In the genomic region with DNA sequence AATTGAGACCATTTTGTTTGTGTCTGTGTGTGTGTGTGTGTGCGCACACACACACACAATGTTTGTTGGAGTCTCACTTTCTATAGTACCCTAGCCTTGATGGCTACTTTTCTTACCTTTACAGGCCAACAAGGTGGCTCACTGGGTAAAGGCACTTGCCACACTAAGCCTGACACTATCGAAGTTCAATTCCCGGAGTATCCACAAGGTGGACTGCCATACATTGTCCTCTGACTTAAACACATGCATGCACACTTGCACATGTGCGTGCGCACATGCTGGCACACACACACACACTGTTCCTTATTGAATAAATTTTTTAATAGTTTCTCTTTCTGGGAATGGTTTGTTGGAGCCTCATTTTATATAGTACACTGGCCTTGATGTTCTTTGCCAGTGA, we compare ENCODE assay signal across 20 mouse cellular contexts. TPM values are rescaled to one million over a fixed set of nuclear protein-coding genes. Genes with fewer than 3 reads are reported as not detected.
DNase-seq lines count a peak whose midpoint lies in the region; ATAC-seq and TF ChIP-seq lines count a peak whose summit lies in the region.
"Had no signal": no experiment of that assay in that cellular context is flagged by ENCODE, and none has a peak within 500 bp of the region (broad histone marks: within the 10 kb centered on the region; RNA-seq: fewer than 3 reads in every experiment).

No protein-coding gene starts in this region.

- H3K9me3 ChIP-seq in stomach, postnatal 0 days (ENCODE audit: control insufficient read depth, low read length) = no peaks in the 10 kb centered on the region
- H3K9me3 ChIP-seq: heart, embryonic 15.5 days; hindbrain, embryonic 13.5 days; limb, embryonic 15.5 days; neural tube, embryonic 12.5 days had no signal

- no peak for TF ChIP-seq POLR2A in heart, adult 2 months (IDR thresholded peaks at IDR 0.05; ENCODE audit: insufficient read depth, low read depth, low read length)
- TF ChIP-seq POLR2A in bone marrow, adult 2 months (IDR thresholded peaks at IDR 0.05; ENCODE audit: borderline replicate concordance, control insufficient read depth, low read depth, low read length) = no peak

- intact Hi-C loops in heart, adult 2 months (cut with DNase I) = no loop called here
- intact Hi-C loops in gastrocnemius, adult 2 months (cut with DNase I) = no loop called here

- no peaks in the 10 kb centered on the region for H3K36me3 ChIP-seq in heart, adult 2 months (ENCODE audit: control insufficient read depth, insufficient read depth, low read length)
- H3K36me3 ChIP-seq in stomach, postnatal 0 days (ENCODE audit: control insufficient read depth, insufficient read depth, low read length) = no peaks in the 10 kb centered on the region

- no peaks in the 10 kb centered on the region for H3K79me2 ChIP-seq in heart, adult 2 months (replicated peaks; ENCODE audit: control insufficient read depth, insufficient read depth, low read length)

- H3K4me1 ChIP-seq in heart, adult 2 months (ENCODE audit: control insufficient read depth, insufficient read depth, low read length) = no peaks in the 10 kb centered on the region
- H3K4me1 ChIP-seq in bone marrow, adult 2 months (ENCODE audit: control insufficient read depth, insufficient read depth, low read length) = no peaks in the 10 kb centered on the region
- no peaks in the 10 kb centered on the region for H3K4me1 ChIP-seq in stomach, postnatal 0 days (replicated peaks; ENCODE audit: control insufficient read depth, insufficient read depth)
- H3K4me1 ChIP-seq: heart, embryonic 15.5 days; hindbrain, embryonic 13.5 days; neural tube, embryonic 12.5 days had no signal

- no peak overlapping the region for H3K4me3 ChIP-seq in heart, adult 2 months
- H3K4me3 ChIP-seq in bone marrow, adult 2 months (replicated peaks; ENCODE audit: control insufficient read depth, low read depth, low read length) = no peak overlapping the region
- H3K4me3 ChIP-seq in stomach, postnatal 0 days (ENCODE audit: low read depth, low read length) = no peak overlapping the region
- no peak overlapping the region for H3K4me3 ChIP-seq in gastrocnemius, adult 2 months
- H3K4me3 ChIP-seq: heart, embryonic 15.5 days; hindbrain, embryonic 13.5 days; left cerebral cortex, adult 2 months; limb, embryonic 15.5 days; neural tube, embryonic 12.5 days had no signal

- no peak for TF ChIP-seq EP300 in heart, adult 2 months (IDR thresholded peaks at IDR 0.05; ENCODE audit: insufficient read depth, low read depth, low read length)
- TF ChIP-seq EP300 in stomach, postnatal 0 days (optimal IDR thresholded peaks at IDR 0.05) = no peak

- no peak for TF ChIP-seq CTCF in heart, adult 2 months (IDR thresholded peaks at IDR 0.05)
- peak; percentile 25; the same call in 1 of the 2 replicates for TF ChIP-seq CTCF in bone marrow, adult 2 months (IDR thresholded peaks at IDR 0.05; ENCODE audit: control insufficient read depth, insufficient read depth, low read length)
- peak; percentile 54 for TF ChIP-seq CTCF in stomach, postnatal 0 days (IDR thresholded peaks at IDR 0.05; ENCODE audit: low read depth)
- no peak for TF ChIP-seq CTCF in gastrocnemius, adult 2 months (IDR thresholded peaks at IDR 0.05)

- no peak overlapping the region for H3K9ac ChIP-seq in heart, adult 2 months (ENCODE audit: low read depth, low read length)
- H3K9ac ChIP-seq in stomach, postnatal 0 days (ENCODE audit: low read length) = no peak overlapping the region
- H3K9ac ChIP-seq: heart, embryonic 15.5 days; hindbrain, embryonic 13.5 days; limb, embryonic 15.5 days; neural tube, embryonic 12.5 days had no signal

- DNase-seq in heart, adult 11 months = peak; percentile 12
- no peak for DNase-seq in heart, adult 2 months
- peak; percentile 17 for DNase-seq in retina, postnatal 1 day
- DNase-seq in retina, embryonic 14.5 days (ENCODE audit: low spot score) = no peak
- no peak for DNase-seq in stomach, postnatal 0 days (ENCODE audit: low spot score)
- no peak for DNase-seq in gastrocnemius, postnatal 4 days (ENCODE audit: low spot score in 2 of 2)
- DNase-seq in gastrocnemius, adult 2 months = no peak
- DNase-seq: cerebellum, adult 11 months; gastrocnemius, postnatal 36 days; kidney, adult 2 months; midbrain, embryonic 14.5 days had no signal

- 90% methylated on average over 5 of the region's 5 CpGs for WGBS in heart, adult 2 months
- 81% methylated on average over 5 of the region's 5 CpGs for WGBS in bone marrow, adult 2 months
- WGBS in stomach, postnatal 0 days = 95% methylated on average over 5 of the region's 5 CpGs

- no peak for ATAC-seq in stomach, postnatal 0 days (ENCODE audit: low FRiP score, low TSS enrichment)

- no peak overlapping the region for H3K4me2 ChIP-seq in stomach, postnatal 0 days (replicated peaks; ENCODE audit: low read depth)
- H3K4me2 ChIP-seq: heart, embryonic 15.5 days; hindbrain, embryonic 13.5 days; limb, embryonic 15.5 days; neural tube, embryonic 12.5 days had no signal

- H3K27me3 ChIP-seq in heart, adult 2 months (ENCODE audit: control insufficient read depth, insufficient read depth, low read length) = no peaks in the 10 kb centered on the region
- no peaks in the 10 kb centered on the region for H3K27me3 ChIP-seq in stomach, postnatal 0 days (ENCODE audit: control insufficient read depth, insufficient read depth, low read length)
- H3K27me3 ChIP-seq: heart, embryonic 15.5 days; hindbrain, embryonic 13.5 days; limb, embryonic 15.5 days; neural tube, embryonic 12.5 days had no signal

- no peak overlapping the region for H3K27ac ChIP-seq in heart, adult 2 months
- no peak overlapping the region for H3K27ac ChIP-seq in bone marrow, adult 2 months (ENCODE audit: control insufficient read depth, insufficient read depth, low read depth, low read length, poor library complexity)
- H3K27ac ChIP-seq in stomach, postnatal 0 days (replicated peaks) = no peak overlapping the region
- no peak overlapping the region for H3K27ac ChIP-seq in gastrocnemius, adult 2 months
- H3K27ac ChIP-seq: heart, embryonic 15.5 days; hindbrain, embryonic 13.5 days; left cerebral cortex, adult 2 months; limb, embryonic 15.5 days; neural tube, embryonic 12.5 days had no signal

RNA-seq across cellular contexts. Expression of a gene that starts 30.7 kb away (rescaled TPM):
- not detected for total RNA-seq in heart, adult 2 months (2021)
- polyA plus RNA-seq in heart, adult 2 months (2012; rRNA removed) = not detected in 2 replicates
- not detected in 2 replicates for polyA plus RNA-seq in bone marrow, adult 2 months (2011; ENCODE audit: insufficient read depth, insufficient read length, low replicate concordance, missing spikeins)
- not detected in 2 replicates for polyA plus RNA-seq in stomach, postnatal 0 days (2015; fragmentation: Nextera tagmentation; extraction: Ambion mirVana)
- total RNA-seq in gastrocnemius, postnatal 4 days (2021) = not detected
- total RNA-seq in gastrocnemius, adult 2 months (2021) = not detected
- total RNA-seq: adrenal gland, postnatal 4 days; gastrocnemius, postnatal 36 days; left cerebral cortex, adult 2 months had no signal
- polyA plus RNA-seq: heart, embryonic 15.5 days; hindbrain, embryonic 13.5 days; kidney, adult 2 months; large intestine, adult 2 months; limb, embryonic 15.5 days; spleen, adult 2 months had no signal

RNA-seq across cellular contexts. Expression of a gene that starts 48.8 kb away (rescaled TPM):
- 1 to 10 TPM; 2.3 to 2.6 TPM for total RNA-seq in heart, adult 2 months (2021)
- polyA plus RNA-seq in heart, adult 2 months (2012; rRNA removed) = 0.88 and 1.2 TPM in 2 replicates
- 2.6 and 6.3 TPM in 2 replicates for polyA plus RNA-seq in bone marrow, adult 2 months (2011; ENCODE audit: insufficient read depth, insufficient read length, low replicate concordance, missing spikeins)
- polyA plus RNA-seq in stomach, postnatal 0 days (2015; fragmentation: Nextera tagmentation; extraction: Ambion mirVana) = 34.0 and 34.9 TPM in 2 replicates
- total RNA-seq in gastrocnemius, postnatal 4 days (2021) = 1 to 10 TPM; 9.1 TPM
- 1 to 10 TPM; 1.3 to 1.4 TPM for total RNA-seq in gastrocnemius, adult 2 months (2021)

RNA-seq across cellular contexts. Expression of a gene that starts 50.0 kb away (rescaled TPM):
- total RNA-seq in heart, adult 2 months (2021) = 1 to 10 TPM; 4.1 to 6.7 TPM
- polyA plus RNA-seq in heart, adult 2 months (2012; rRNA removed) = 3.6 and 5.8 TPM in 2 replicates
- polyA plus RNA-seq in bone marrow, adult 2 months (2011; ENCODE audit: insufficient read depth, insufficient read length, low replicate concordance, missing spikeins) = 1.9 and 2.0 TPM in 2 replicates
- 6.7 and 9.4 TPM in 2 replicates for polyA plus RNA-seq in stomach, postnatal 0 days (2015; fragmentation: Nextera tagmentation; extraction: Ambion mirVana)
- total RNA-seq in gastrocnemius, postnatal 4 days (2021) = 10 to 100 TPM in 1 of 2 experiments, 1 to 10 TPM in 1; 8.1 to 10.4 TPM
- total RNA-seq in gastrocnemius, adult 2 months (2021) = 1 to 10 TPM; 3.3 to 4.1 TPM

Comparison
In these comparisons a context has a peak if more than half of its experiments do, and no peak if none do; other contexts are left out.
1. DNase-seq: peak in heart, adult 11 months (single experiment) and retina, postnatal 1 day (single experiment); none in heart, adult 2 months (0 of 2), retina, embryonic 14.5 days (single experiment), stomach, postnatal 0 days (single experiment), gastrocnemius, postnatal 4 days (0 of 2) and gastrocnemius, adult 2 months (single experiment).
2. CTCF ChIP-seq: peak in bone marrow, adult 2 months (single experiment) and stomach, postnatal 0 days (single experiment); none in heart, adult 2 months (single experiment) and gastrocnemius, adult 2 months (single experiment).